Mouse (Mus musculus): ENCODE measurements around the gene Lrtm2.

Gene Lrtm2

DNA sequence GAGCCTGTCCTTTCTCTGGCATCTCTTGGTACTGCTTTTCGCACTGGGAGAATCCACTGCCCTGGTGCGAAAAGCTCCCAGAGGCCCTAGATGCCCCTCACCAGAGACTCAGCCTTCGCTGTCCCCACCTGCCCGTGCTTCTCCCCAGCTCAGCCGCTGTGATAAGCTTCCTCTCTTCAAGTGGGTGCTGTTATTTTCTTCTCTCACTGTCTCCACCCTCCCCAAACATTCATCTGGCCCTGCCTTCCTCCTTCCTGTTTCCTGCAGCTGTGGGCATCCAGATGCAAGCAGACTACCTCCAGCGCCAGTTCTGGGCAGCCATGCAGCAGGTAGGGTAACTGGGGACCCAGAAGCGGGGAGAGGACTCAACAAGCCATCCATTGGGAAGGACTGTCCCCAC is 5.6 kb upstream of the Lrtm2 start:
- in situ Hi-C loops (cut with MboI, MseI) = loop anchor here (5.0 kb wide), 2 partner anchors 91 to 114 kb away; no protein-coding TSS in a partner anchor

DNA sequence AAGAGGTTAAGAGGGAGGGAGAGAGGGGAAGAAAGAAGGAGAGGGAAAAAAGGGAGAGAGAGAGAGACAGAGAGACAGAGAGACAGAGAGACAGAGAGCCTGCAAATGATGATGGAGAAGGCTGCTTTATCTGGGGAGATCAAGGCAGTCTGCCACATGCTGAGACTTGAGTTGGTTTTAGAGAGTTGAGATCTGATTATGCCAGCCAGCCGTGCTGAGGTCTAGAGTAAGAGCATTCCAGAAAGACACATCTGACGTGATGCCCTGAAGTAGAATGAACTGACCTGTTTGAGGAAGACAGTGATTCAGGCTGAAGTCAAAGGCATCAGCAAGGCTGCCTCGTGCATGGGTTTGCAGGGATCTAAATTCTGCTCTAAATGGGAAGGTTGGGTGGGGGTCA is 3.3 kb upstream of the Lrtm2 start:
- in situ Hi-C loops (cut with MboI, MseI) = no loop called here

- in situ Hi-C loops (cut with MboI, MseI) = no loop called here
Measured at GRCm38 (mm10) chr6:119333202-119333601, 2.6 kb upstream of the Lrtm2 start.

- in situ Hi-C loops (cut with MboI, MseI) = no loop called here
Measured at GRCm38 (mm10) chr6:119332111-119332510, 1.5 kb upstream of the Lrtm2 start.

DNA sequence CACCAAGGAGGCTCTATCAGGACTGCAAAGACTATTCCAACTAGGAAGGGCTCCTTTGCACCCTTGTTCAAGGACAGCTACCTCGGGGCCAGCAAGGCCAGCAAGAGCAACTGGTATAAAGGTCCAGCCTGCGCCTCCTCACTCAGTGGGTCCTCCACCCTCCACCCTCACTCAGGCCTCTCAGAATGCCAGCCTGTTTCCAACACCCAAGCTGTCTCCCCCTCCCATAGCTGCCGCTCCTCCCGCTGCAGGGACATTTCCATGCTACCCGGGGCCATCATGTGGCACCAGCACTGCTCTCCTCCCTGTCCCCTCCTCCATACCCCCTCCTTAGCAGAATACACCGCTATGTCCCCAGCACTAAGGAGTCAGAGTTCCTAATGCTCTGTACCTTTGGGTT is 630 bp downstream of the Lrtm2 start:
- in situ Hi-C loops (cut with MboI, MseI) = no loop called here

- in situ Hi-C loops (cut with MboI, MseI) = no loop called here
Measured at GRCm38 (mm10) chr6:119329215-119329714, 1.3 kb downstream of the Lrtm2 start.

DNA sequence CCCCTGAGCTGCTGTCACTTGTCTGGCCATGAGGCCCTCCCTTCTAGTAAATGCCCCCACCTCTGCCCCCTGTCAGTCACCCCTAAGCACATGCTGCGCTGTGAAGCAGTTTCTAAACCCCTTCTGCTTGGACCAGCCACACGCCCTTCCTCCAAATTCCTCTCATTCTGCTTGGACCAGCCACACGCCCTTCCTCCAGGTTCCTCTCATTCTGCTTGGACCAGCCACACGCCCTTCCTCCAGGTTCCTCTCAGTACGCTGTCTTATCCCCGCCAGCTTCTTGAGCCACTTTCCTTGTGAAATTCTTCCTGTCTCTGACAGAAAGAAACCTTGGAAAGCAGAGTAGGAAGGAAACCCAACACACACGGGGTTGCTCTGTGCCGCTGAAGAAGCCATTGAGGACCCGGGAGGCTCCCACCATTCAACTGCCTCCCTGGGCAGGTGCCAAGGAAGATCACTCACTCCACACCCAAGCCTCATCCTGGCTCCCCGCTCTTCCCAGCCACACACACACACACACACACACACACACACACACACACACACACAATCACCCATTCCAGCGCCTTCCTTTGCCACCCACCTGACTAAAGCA is 1.9 kb downstream of the Lrtm2 start:
- in situ Hi-C loops (cut with MboI, MseI) = no loop called here

- in situ Hi-C loops (cut with MboI, MseI) = no loop called here
Measured at GRCm38 (mm10) chr6:119326541-119326940, 4.0 kb downstream of the Lrtm2 start.

- in situ Hi-C loops (cut with MboI, MseI) = no loop called here
Measured at GRCm38 (mm10) chr6:119325978-119326377, 4.6 kb downstream of the Lrtm2 start.

DNA sequence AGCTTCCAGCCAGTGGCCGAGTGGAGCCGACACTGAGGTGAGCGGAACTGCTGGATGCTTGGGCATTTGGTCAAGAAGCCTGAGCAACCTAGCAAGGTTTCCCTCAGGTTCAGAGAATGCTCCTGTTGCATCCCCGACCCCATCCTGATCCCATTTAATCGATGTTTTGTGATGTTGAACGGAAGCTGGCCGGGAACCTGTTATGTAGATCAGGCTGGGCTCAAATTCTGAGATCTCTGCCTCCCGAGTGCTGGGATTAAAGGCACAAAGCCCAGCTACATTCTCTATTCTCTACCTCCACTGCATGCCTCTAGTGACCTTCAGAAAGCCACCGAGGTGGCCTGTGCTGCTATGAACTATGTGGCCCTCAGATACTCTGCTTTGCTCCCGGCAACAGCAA is 5.8 kb downstream of the Lrtm2 start:
- in situ Hi-C loops (cut with MboI, MseI) = no loop called here

DNA sequence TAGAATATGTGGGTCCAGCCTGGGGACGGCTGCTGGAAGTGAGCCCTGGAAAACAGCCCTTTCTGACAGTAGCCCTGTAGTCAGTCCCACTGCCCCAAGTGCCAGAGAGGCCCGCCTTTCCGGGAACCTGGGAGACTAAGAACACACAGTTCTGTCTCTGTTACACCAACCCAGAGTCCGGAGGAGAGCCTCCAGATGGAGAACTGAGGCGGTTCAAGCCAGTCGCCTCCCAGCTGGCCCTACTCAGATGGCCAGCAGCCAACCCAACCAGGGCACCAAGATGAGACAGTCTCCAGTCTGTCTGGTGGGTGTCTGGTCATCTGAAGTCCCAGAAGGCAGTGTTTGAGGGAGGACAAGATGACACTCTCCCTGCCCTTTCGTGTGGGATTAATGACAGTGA is 8.8 kb downstream of the Lrtm2 start:
- in situ Hi-C loops (cut with MboI, MseI) = no loop called here

GRCm38 (mm10) chr6:119320481-119320880 is 10.1 kb downstream of the Lrtm2 start:
- in situ Hi-C loops (cut with MboI, MseI) = no loop called here

- in situ Hi-C loops (cut with MboI, MseI) = no loop called here
Measured at GRCm38 (mm10) chr6:119319358-119319757, 11.2 kb downstream of the Lrtm2 start.

DNA sequence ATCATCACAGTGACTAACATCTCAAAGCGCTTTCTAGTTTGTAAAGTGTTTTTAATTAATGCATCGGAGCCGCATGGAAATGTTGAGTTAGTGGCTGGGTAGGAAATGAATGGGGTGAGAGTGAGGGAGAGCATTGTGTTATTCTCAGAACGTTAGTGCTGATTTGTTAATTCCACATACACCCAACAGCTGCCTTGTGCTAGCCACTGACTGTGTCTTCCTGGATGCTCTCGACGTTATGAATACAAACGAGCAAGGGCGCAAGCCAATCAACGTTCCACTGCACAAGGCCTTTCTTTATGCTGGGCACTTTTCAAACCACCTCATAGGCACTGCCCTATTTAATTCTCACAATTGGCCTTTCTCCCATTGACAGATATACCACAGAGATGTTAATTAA is 11.8 kb downstream of the Lrtm2 start:
- in situ Hi-C loops (cut with MboI, MseI) = no loop called here

DNA sequence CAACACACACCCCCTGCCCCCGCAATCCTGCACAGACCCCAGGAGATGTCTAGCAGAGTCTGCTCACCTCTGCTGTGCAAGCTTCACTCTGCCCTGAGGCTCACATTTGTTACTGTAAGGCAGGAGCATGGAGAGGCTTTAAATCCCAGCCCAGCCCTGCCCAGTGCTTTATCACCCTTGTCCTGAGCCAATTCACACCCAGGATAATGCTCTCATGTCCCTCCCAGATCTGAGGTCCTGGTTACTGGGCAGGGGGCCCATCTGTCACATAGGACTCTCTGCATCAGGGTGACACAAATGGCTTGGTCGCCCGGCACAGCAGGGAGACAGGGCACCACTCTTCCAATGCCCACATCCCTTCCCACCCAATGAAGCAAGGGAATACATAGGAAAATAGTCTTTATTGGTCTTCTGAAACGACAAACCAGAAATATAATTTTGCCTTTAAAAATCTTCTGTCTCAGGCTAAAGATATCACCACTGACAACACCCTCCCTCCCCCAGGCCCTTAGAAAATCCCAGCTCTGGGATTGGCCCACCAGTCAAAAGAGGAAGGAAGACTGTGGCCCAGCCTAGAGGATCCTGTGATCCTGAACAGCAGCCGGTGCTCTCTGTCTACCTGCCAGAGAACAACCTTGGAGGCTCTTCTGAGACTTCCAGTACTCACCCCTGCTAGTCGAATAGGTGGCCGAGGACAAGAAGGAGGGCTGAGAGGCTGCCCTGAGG is 15.7 kb downstream of the Lrtm2 start:
- in situ Hi-C loops (cut with MboI, MseI) = no loop called here

GRCm38 (mm10) chr6:119313588-119314375 is 16.8 kb downstream of the Lrtm2 start:
- in situ Hi-C loops (cut with MboI, MseI) = no loop called here

GRCm38 (mm10) chr6:119313096-119313495 is 17.5 kb downstream of the Lrtm2 start:
- in situ Hi-C loops (cut with MboI, MseI) = no loop called here

DNA sequence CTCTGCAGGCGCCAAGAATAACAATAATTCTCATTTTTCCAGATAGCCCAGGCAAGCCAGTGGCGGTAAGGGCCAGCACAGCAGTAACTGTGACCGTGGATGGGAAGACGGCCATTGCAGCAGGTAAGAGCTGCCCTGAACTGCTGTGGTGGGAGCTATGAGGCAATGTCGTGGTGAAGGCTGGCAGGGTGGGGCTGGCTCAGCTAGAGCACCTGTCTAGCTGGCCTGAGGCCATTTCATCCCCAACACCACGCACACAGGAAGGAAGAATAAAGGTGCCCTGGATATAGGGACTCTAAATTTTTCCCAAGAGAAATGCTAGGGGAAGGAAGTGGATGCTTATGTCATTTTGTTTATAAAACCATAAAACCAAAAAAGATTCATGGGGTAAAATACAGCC is 18.2 kb downstream of the Lrtm2 start:
- in situ Hi-C loops (cut with MboI, MseI) = no loop called here

GRCm38 (mm10) chr6:119310176-119310575 is 20.4 kb downstream of the Lrtm2 start:
- in situ Hi-C loops (cut with MboI, MseI) = no loop called here

DNA sequence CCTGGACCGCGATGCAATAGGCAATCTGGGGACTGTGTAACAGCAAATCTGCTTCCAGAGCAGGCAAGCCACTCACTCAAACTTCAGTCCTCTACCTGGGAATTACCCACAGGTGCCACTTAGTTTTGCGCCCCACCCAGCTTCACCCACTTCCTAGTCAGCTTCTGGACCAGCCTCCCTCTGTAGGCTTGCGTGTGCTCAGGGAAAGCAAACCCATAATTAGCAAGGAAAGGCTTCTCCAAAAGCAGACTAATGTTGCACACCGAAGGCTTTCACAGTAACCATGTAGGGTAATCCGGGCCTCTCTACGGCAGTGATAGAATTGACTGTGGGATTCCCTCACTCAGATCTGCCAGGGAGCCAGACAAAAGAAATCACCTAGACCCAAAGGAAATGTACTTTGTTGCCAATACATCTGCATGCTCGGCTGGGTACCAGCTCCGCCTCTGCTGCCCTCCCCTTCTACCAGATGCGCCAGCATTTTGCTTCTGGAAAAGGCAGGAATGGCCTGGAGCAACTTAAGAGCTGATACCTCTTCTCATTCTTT is 22.6 kb downstream of the Lrtm2 start:
- in situ Hi-C loops (cut with MboI, MseI) = no loop called here

DNA sequence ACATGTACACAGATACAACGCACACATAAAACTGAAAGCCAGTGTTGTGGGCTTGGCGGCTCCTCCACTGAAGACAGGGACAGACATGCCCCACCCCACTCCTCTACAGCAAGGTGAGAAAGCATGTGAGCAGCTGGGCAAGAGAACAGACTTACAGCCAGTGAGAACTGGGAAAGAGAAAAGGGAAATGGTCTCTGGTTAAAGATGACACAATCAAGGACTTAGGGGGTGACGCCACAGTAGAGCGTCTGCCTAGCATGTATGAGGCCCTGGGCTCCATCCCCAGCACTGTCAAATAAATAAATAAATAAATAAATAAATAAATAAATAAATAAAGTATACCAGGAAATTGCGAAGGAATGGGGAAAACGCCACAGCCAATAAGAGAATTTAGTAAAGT is 27.2 kb downstream of the Lrtm2 start:
- in situ Hi-C loops (cut with MboI, MseI) = no loop called here

GRCm38 (mm10) chr6:119301310-119301709 is 29.3 kb downstream of the Lrtm2 start:
- in situ Hi-C loops (cut with MboI, MseI) = no loop called here

All from T-helper 1 cell (primary cell).